8 mouse cellular contexts compared by ENCODE assay signal in the genomic region with DNA sequence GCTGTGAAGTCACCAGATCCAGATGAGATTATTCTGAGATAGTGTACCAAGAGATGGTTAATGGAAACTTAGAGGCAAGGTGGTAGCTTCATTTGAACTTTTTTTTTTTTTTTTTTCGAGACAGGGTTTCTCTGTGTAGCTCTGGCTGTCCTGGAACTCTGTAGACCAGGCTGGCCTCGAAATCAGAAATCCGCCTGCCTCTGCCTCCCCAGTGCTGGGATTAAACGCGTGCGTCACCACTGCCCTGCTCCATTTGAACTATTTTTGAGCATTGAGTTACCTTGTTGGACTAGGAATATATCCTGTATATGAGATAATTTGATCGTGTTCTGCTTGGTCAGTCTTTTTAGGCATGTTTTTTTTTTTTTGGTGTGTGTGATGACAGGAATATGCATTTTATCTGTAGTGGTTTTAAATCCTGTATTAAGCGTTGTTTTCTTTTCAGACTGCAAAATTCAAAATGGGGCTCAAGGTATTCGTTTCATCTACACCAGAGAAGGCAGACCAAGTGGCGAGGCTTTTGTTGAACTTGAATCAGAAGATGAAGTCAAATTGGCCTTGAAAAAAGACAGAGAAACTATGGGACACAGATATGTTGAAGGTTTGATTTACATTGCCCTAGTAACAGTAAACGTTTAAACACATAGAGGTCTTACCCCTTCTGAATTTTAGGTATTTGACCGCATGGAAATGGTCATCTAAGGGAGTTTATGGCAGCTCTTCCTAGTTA. TPM values are rescaled to one million over a fixed set of nuclear protein-coding genes. Genes with fewer than 3 reads are reported as not detected.
DNase-seq lines count a peak whose midpoint lies in the region; ATAC-seq and TF ChIP-seq lines count a peak whose summit lies in the region.

No protein-coding gene starts in this region.

- H3K4me2 ChIP-seq in heart, embryonic 14.5 days (ENCODE audit: low read length) = peak overlapping the region; percentile 92
- H3K4me2 ChIP-seq in hindbrain, embryonic 11.5 days (replicated peaks; ENCODE audit: low read depth, low read length) = peak overlapping the region; percentile 68
- H3K4me2 ChIP-seq in midbrain, embryonic 11.5 days = peak overlapping the region; percentile 89

- DNase-seq in heart, adult 8-10 months (ENCODE audit: low spot score) = no peak
- peak; percentile 34 for DNase-seq in MEL (ENCODE audit: low read depth, low spot score)
- no peak for DNase-seq in hindbrain, embryonic 11.5 days (ENCODE audit: low spot score)
- no peak for DNase-seq in midbrain, embryonic 11.5 days (ENCODE audit: low spot score, missing footprints)
- no peak for DNase-seq in urinary bladder, postnatal 14 days (ENCODE audit: low spot score)
- no peak for DNase-seq in layer of hippocampus, adult 18-20 months (ENCODE audit: low spot score in 2 of 2)
- no peak for DNase-seq in right cerebral cortex, postnatal 25 days

- ATAC-seq in heart, embryonic 14.5 days (ENCODE audit: insufficient number of reproducible peaks, insufficient read depth, low FRiP score, low read depth) = no peak
- no peak for ATAC-seq in hindbrain, embryonic 11.5 days (ENCODE audit: low FRiP score)
- ATAC-seq in midbrain, embryonic 11.5 days (ENCODE audit: low FRiP score) = no peak

- peak overlapping the region; percentile 67 to 98 for H3K4me3 ChIP-seq in heart, embryonic 14.5 days (ENCODE audit: control insufficient read depth in 1 of 2, insufficient read depth in 1 of 2, low read depth in 1 of 2, low read length in 2 of 2)
- peak overlapping the region; percentile 62 to 93 for H3K4me3 ChIP-seq in MEL (ENCODE audit: control insufficient read depth in 1 of 2, insufficient read depth in 1 of 2, low read depth in 2 of 2, low read length in 2 of 2)
- peak overlapping the region; percentile 97 for H3K4me3 ChIP-seq in hindbrain, embryonic 11.5 days (ENCODE audit: low read depth, low read length)
- peak overlapping the region; percentile 96 for H3K4me3 ChIP-seq in midbrain, embryonic 11.5 days (ENCODE audit: low read depth, low read length)

- TF ChIP-seq CTCF in MEL (IDR thresholded peaks at IDR 0.05 in 2 of 3, conservative IDR thresholded peaks at IDR 0.05 in 1 of 3; ENCODE audit: control insufficient read depth in 1 of 3, insufficient read depth in 1 of 3, low read depth in 2 of 3, low read length in 3 of 3, poor library complexity in 1 of 3, severe bottlenecking in 1 of 3) = no peak

- H3K9me3 ChIP-seq in heart, embryonic 14.5 days (ENCODE audit: control insufficient read depth, low read length) = no peaks in the 10 kb centered on the region
- H3K9me3 ChIP-seq in MEL (replicated peaks; ENCODE audit: insufficient read depth, low read length) = no peaks in the 10 kb centered on the region
- no peaks in the 10 kb centered on the region for H3K9me3 ChIP-seq in hindbrain, embryonic 11.5 days (ENCODE audit: control insufficient read depth, low read length)
- H3K9me3 ChIP-seq in midbrain, embryonic 11.5 days (ENCODE audit: control insufficient read depth, low read length) = no peaks in the 10 kb centered on the region

- TF ChIP-seq EP300 in MEL (IDR thresholded peaks at IDR 0.05; ENCODE audit: low read depth in 1 of 2, low read length in 2 of 2) = no peak

- H3K36me3 ChIP-seq in heart, embryonic 14.5 days (ENCODE audit: control insufficient read depth, insufficient read depth, low read length) = peaks cover 48% of the 10 kb centered on the region
- H3K36me3 ChIP-seq in MEL (ENCODE audit: control insufficient read depth in 1 of 2, insufficient read depth in 2 of 2, low read length in 2 of 2) = peaks cover 42 to 56% of the 10 kb centered on the region in 2 experiments
- peaks cover 8% of the 10 kb centered on the region for H3K36me3 ChIP-seq in hindbrain, embryonic 11.5 days (ENCODE audit: control insufficient read depth, insufficient read depth, low read length)
- H3K36me3 ChIP-seq in midbrain, embryonic 11.5 days (ENCODE audit: control insufficient read depth, insufficient read depth, low read length) = peaks cover 13% of the 10 kb centered on the region; the same call in 1 of the 2 replicates

- H3K27me3 ChIP-seq in heart, embryonic 14.5 days (ENCODE audit: control insufficient read depth, insufficient read depth, low read length) = no peaks in the 10 kb centered on the region
- no peaks in the 10 kb centered on the region for H3K27me3 ChIP-seq in MEL (ENCODE audit: control insufficient read depth in 1 of 2, insufficient read depth in 2 of 2, low read length in 2 of 2)
- H3K27me3 ChIP-seq in hindbrain, embryonic 11.5 days (ENCODE audit: control insufficient read depth, insufficient read depth, low read length) = no peaks in the 10 kb centered on the region
- H3K27me3 ChIP-seq in midbrain, embryonic 11.5 days (ENCODE audit: control insufficient read depth, insufficient read depth, low read length) = peaks cover 2% of the 10 kb centered on the region

- H3K4me1 ChIP-seq in heart, embryonic 14.5 days (ENCODE audit: control insufficient read depth in 2 of 2, insufficient read depth in 2 of 2, low read length in 2 of 2) = peaks cover 4 to 22% of the 10 kb centered on the region in 2 experiments
- H3K4me1 ChIP-seq in MEL (ENCODE audit: control insufficient read depth in 1 of 2, insufficient read depth in 2 of 2, low read length in 2 of 2) = peaks cover 0 to 15% of the 10 kb centered on the region in 2 experiments; a peak in 3 of 4 replicates
- H3K4me1 ChIP-seq in hindbrain, embryonic 11.5 days (replicated peaks; ENCODE audit: control insufficient read depth, insufficient read depth, low read length) = peaks cover 10% of the 10 kb centered on the region
- H3K4me1 ChIP-seq in midbrain, embryonic 11.5 days (ENCODE audit: control insufficient read depth, insufficient read depth, low read length) = peaks cover 28% of the 10 kb centered on the region

- no peak for TF ChIP-seq RAD21 in MEL (IDR thresholded peaks at IDR 0.05; ENCODE audit: low read depth, low read length)

- no peak overlapping the region for H3K27ac ChIP-seq in heart, embryonic 14.5 days (replicated peaks in 1 of 2; ENCODE audit: control insufficient read depth in 1 of 2, insufficient read depth in 1 of 2, low read depth in 2 of 2, low read length in 2 of 2)
- H3K27ac ChIP-seq in MEL (ENCODE audit: control insufficient read depth, low read depth, low read length) = no peak overlapping the region
- no peak overlapping the region for H3K27ac ChIP-seq in hindbrain, embryonic 11.5 days (ENCODE audit: low read depth, low read length)
- no peak overlapping the region for H3K27ac ChIP-seq in midbrain, embryonic 11.5 days (ENCODE audit: low read depth, low read length)

- TF ChIP-seq POLR2A in MEL (IDR thresholded peaks at IDR 0.05; ENCODE audit: control insufficient read depth in 1 of 2, insufficient read depth in 1 of 2, low read depth in 1 of 2, low read length in 2 of 2, poor library complexity in 1 of 2) = no peak; a peak in 1 of 4 replicates

- peak overlapping the region; percentile 100 for H3K9ac ChIP-seq in heart, embryonic 14.5 days (ENCODE audit: low read length)
- H3K9ac ChIP-seq in MEL (ENCODE audit: control insufficient read depth, low read depth, low read length, poor library complexity, severe bottlenecking) = peak overlapping the region; percentile 98
- H3K9ac ChIP-seq in hindbrain, embryonic 11.5 days (ENCODE audit: low read depth, low read length) = peak overlapping the region; percentile 23; the same call in 1 of the 2 replicates
- peak overlapping the region; percentile 100; the same call in 1 of the 2 replicates for H3K9ac ChIP-seq in midbrain, embryonic 11.5 days (ENCODE audit: low read length)

- WGBS in heart, embryonic 14.5 days = 63% methylated on average over 12 of the region's 12 CpGs
- 71% methylated on average over 12 of the region's 12 CpGs for WGBS in hindbrain, embryonic 11.5 days
- WGBS in midbrain, embryonic 11.5 days = 75% methylated on average over 12 of the region's 12 CpGs

- peaks cover 31% of the 10 kb centered on the region for H3K79me2 ChIP-seq in MEL (ENCODE audit: control insufficient read depth, insufficient read depth, low read length, poor library complexity)

RNA-seq across cellular contexts. Expression of a gene that starts 2.4 kb away (rescaled TPM):
- polyA plus RNA-seq in heart, embryonic 14.5 days (2014; fragmentation: Nextera tagmentation; extraction: Ambion mirVana) = 226 and 241 TPM in 2 replicates
- total RNA-seq in heart, adult 8-10 months (2022) = 100 to 1,000 TPM in 2 of 4 experiments, 10 to 100 TPM in 2; 90.8 to 111 (median 97.3) TPM
- total RNA-seq in MEL (2012; rRNA removed) = 227 and 232 TPM in 2 replicates
- polyA plus RNA-seq in MEL (2012; ENCODE audit: insufficient read depth in 1 of 2, insufficient read length in 2 of 2, low read depth in 1 of 2, low replicate concordance in 2 of 2, missing spikeins in 1 of 2) = 100 to 1,000 TPM; 425 to 552 TPM
- polyA plus RNA-seq in hindbrain, embryonic 11.5 days (2014; fragmentation: Nextera tagmentation; extraction: Ambion mirVana) = 854 and 865 TPM in 2 replicates
- polyA plus RNA-seq in midbrain, embryonic 11.5 days (2014; fragmentation: Nextera tagmentation; extraction: Ambion mirVana) = 848 and 902 TPM in 2 replicates
- 100 to 1,000 TPM; 258 to 268 TPM for total RNA-seq in layer of hippocampus, adult 18-20 months (2021)

RNA-seq across cellular contexts. Expression of a gene that starts 24.9 kb away (rescaled TPM):
- 0.31 TPM in 1 of 2 replicates, not detected in the other for polyA plus RNA-seq in heart, embryonic 14.5 days (2014; fragmentation: Nextera tagmentation; extraction: Ambion mirVana)
- total RNA-seq in heart, adult 8-10 months (2022) = not detected
- total RNA-seq in MEL (2012; rRNA removed) = 0.23 and 0.42 TPM in 2 replicates
- under 1 TPM in 1 of 2 experiments, not detected in 1; 0.31 TPM for polyA plus RNA-seq in MEL (2012; ENCODE audit: insufficient read depth in 1 of 2, insufficient read length in 2 of 2, low read depth in 1 of 2, low replicate concordance in 2 of 2, missing spikeins in 1 of 2)
- 0.22 and 0.51 TPM in 2 replicates for polyA plus RNA-seq in hindbrain, embryonic 11.5 days (2014; fragmentation: Nextera tagmentation; extraction: Ambion mirVana)
- not detected in 2 replicates for polyA plus RNA-seq in midbrain, embryonic 11.5 days (2014; fragmentation: Nextera tagmentation; extraction: Ambion mirVana)
- not detected for total RNA-seq in layer of hippocampus, adult 18-20 months (2021)

RNA-seq across cellular contexts. Expression of a gene that starts 51.7 kb away (rescaled TPM):
- polyA plus RNA-seq in heart, embryonic 14.5 days (2014; fragmentation: Nextera tagmentation; extraction: Ambion mirVana) = 27.1 and 28.6 TPM in 2 replicates
- total RNA-seq in heart, adult 8-10 months (2022) = 10 to 100 TPM; 27.5 to 34.9 (median 30.2) TPM
- total RNA-seq in MEL (2012; rRNA removed) = 13.8 and 18.4 TPM in 2 replicates
- polyA plus RNA-seq in MEL (2012; ENCODE audit: insufficient read depth in 1 of 2, insufficient read length in 2 of 2, low read depth in 1 of 2, low replicate concordance in 2 of 2, missing spikeins in 1 of 2) = 10 to 100 TPM in 1 of 2 experiments, not detected in 1; 17.8 TPM
- 25.9 and 29.9 TPM in 2 replicates for polyA plus RNA-seq in hindbrain, embryonic 11.5 days (2014; fragmentation: Nextera tagmentation; extraction: Ambion mirVana)
- polyA plus RNA-seq in midbrain, embryonic 11.5 days (2014; fragmentation: Nextera tagmentation; extraction: Ambion mirVana) = 24.7 and 27.3 TPM in 2 replicates
- 10 to 100 TPM; 30.4 to 30.9 TPM for total RNA-seq in layer of hippocampus, adult 18-20 months (2021)

RNA-seq across cellular contexts. Expression of a gene that starts 53.7 kb away (rescaled TPM):
- polyA plus RNA-seq in heart, embryonic 14.5 days (2014; fragmentation: Nextera tagmentation; extraction: Ambion mirVana) = 197 and 211 TPM in 2 replicates
- total RNA-seq in heart, adult 8-10 months (2022) = 100 to 1,000 TPM; 331 to 378 (median 360) TPM
- total RNA-seq in MEL (2012; rRNA removed) = 785 and 867 TPM in 2 replicates
- 100 to 1,000 TPM; 390 to 464 TPM for polyA plus RNA-seq in MEL (2012; ENCODE audit: insufficient read depth in 1 of 2, insufficient read length in 2 of 2, low read depth in 1 of 2, low replicate concordance in 2 of 2, missing spikeins in 1 of 2)
- 242 and 267 TPM in 2 replicates for polyA plus RNA-seq in hindbrain, embryonic 11.5 days (2014; fragmentation: Nextera tagmentation; extraction: Ambion mirVana)
- 237 and 254 TPM in 2 replicates for polyA plus RNA-seq in midbrain, embryonic 11.5 days (2014; fragmentation: Nextera tagmentation; extraction: Ambion mirVana)
- 100 to 1,000 TPM; 411 to 425 TPM for total RNA-seq in layer of hippocampus, adult 18-20 months (2021)

Comparison
In these comparisons a context has a peak if more than half of its experiments do, and no peak if none do; other contexts are left out.
1. H3K9ac ChIP-seq: peak in every context shown above with its lines; median percentile 100 in heart, embryonic 14.5 days; 100 in midbrain, embryonic 11.5 days; 98 in MEL; 23 in hindbrain, embryonic 11.5 days.